Mouse (Mus musculus): ENCODE results near the gene A530016L24Rik. TPM values are rescaled to one million over a fixed set of nuclear protein-coding genes. Genes with fewer than 3 reads are reported as not detected.

The A530016L24Rik gene
- polyA plus RNA-seq, 1 experiment from 2014 or later: 4.8 TPM

DNA sequence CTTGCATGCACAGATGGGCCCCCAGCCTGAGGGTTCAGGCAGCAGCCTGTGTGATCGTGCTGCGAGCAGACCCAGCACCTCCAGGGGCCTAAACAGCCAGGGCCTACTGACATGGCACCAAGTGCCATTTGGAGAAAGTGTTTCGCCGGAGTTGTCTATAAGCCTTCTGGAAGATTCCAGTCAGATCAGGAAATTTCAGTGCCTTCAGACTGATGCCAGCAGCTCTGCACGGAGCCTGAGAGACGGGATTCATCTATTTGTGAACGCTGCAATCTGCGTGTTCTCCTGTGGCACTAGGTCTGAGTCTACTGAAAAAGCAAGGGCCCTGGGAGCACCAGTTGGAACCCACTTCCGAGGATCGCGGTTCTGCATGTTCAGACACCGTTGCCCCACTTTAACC lies 51.1 kb downstream of the A530016L24Rik start:
- ATAC-seq (replicated peaks; ENCODE audit: extremely low read depth, insufficient read depth, low FRiP score): no peak
- no peaks in the 10 kb centered on the region for H3K36me3 ChIP-seq (ENCODE audit: control insufficient read depth, insufficient read depth)
- WGBS: 91% methylated on average over 12 of the region's 12 CpGs

GRCm38 (mm10) chr12:112541483-112542091 lies 52.3 kb downstream of the A530016L24Rik start:
- no peak overlapping the region for H3K4me2 ChIP-seq (ENCODE audit: low read depth, low read length)
- ATAC-seq (replicated peaks; ENCODE audit: extremely low read depth, insufficient read depth, low FRiP score): no peak
- no peaks in the 10 kb centered on the region for H3K36me3 ChIP-seq (ENCODE audit: control insufficient read depth, insufficient read depth)
- H3K4me3 ChIP-seq (ENCODE audit: low read length): no peak overlapping the region
- H3K9me3 ChIP-seq (replicated peaks; ENCODE audit: control insufficient read depth, low read length): no peaks in the 10 kb centered on the region
- H3K27me3 ChIP-seq (ENCODE audit: control insufficient read depth, insufficient read depth, low read length): no peaks in the 10 kb centered on the region
- H3K9ac ChIP-seq (ENCODE audit: low read length): no peak overlapping the region
- 52% methylated on average over 8 of the region's 8 CpGs for WGBS
- no peak overlapping the region for H3K27ac ChIP-seq (ENCODE audit: low read length)
- H3K4me1 ChIP-seq (ENCODE audit: control insufficient read depth, insufficient read depth, low read length): peaks cover 4% of the 10 kb centered on the region; the same call in 1 of the 2 replicates

More for the DNA sequence above, 51.1 kb downstream of the A530016L24Rik start:
- Histone ChIP-seq H3K4me1 (ENCODE audit: control insufficient read depth, insufficient read depth, low read length) (peaks cover 4% of the 10 kb centered on the region; the same call in 1 of the 2 replicates), H3K27me3 (ENCODE audit: control insufficient read depth, insufficient read depth, low read length) (no peaks in the 10 kb centered on the region), H3K9me3 (replicated peaks; ENCODE audit: control insufficient read depth, low read length) (no peaks in the 10 kb centered on the region), H3K4me3 (ENCODE audit: low read length) (no peak overlapping the region), H3K27ac (ENCODE audit: low read length) (no peak overlapping the region), H3K4me2 (ENCODE audit: low read depth, low read length) (no peak overlapping the region), H3K9ac (ENCODE audit: low read length) (no peak overlapping the region)

GRCm38 (mm10) chr12:112542257-112542919 lies 53.1 kb downstream of the A530016L24Rik start:
- no peaks in the 10 kb centered on the region for H3K27me3 ChIP-seq (ENCODE audit: control insufficient read depth, insufficient read depth, low read length)
- H3K9me3 ChIP-seq (replicated peaks; ENCODE audit: control insufficient read depth, low read length): no peaks in the 10 kb centered on the region
- 72% methylated on average over 13 of the region's 13 CpGs for WGBS
- ATAC-seq (replicated peaks; ENCODE audit: extremely low read depth, insufficient read depth, low FRiP score): no peak
- no peak overlapping the region for H3K27ac ChIP-seq (ENCODE audit: low read length)
- H3K36me3 ChIP-seq (ENCODE audit: control insufficient read depth, insufficient read depth): no peaks in the 10 kb centered on the region
- H3K4me3 ChIP-seq (ENCODE audit: low read length): no peak overlapping the region
- H3K4me1 ChIP-seq (ENCODE audit: control insufficient read depth, insufficient read depth, low read length): peaks cover 4% of the 10 kb centered on the region; the same call in 1 of the 2 replicates
- H3K9ac ChIP-seq (ENCODE audit: low read length): no peak overlapping the region
- no peak overlapping the region for H3K4me2 ChIP-seq (ENCODE audit: low read depth, low read length)

GRCm38 (mm10) chr12:112542920-112543300 lies 53.7 kb downstream of the A530016L24Rik start:
- H3K9me3 ChIP-seq (replicated peaks; ENCODE audit: control insufficient read depth, low read length): no peaks in the 10 kb centered on the region
- no peaks in the 10 kb centered on the region for H3K27me3 ChIP-seq (ENCODE audit: control insufficient read depth, insufficient read depth, low read length)
- ATAC-seq (replicated peaks; ENCODE audit: extremely low read depth, insufficient read depth, low FRiP score): peak; percentile 57
- no peak overlapping the region for H3K9ac ChIP-seq (ENCODE audit: low read length)
- no peak overlapping the region for H3K4me2 ChIP-seq (ENCODE audit: low read depth, low read length)
- WGBS: 4% methylated on average over 11 of the region's 11 CpGs
- H3K27ac ChIP-seq (ENCODE audit: low read length): no peak overlapping the region
- no peak overlapping the region for H3K4me3 ChIP-seq (ENCODE audit: low read length)
- peaks cover 4% of the 10 kb centered on the region; the same call in 1 of the 2 replicates for H3K4me1 ChIP-seq (ENCODE audit: control insufficient read depth, insufficient read depth, low read length)
- H3K36me3 ChIP-seq (ENCODE audit: control insufficient read depth, insufficient read depth): no peaks in the 10 kb centered on the region

GRCm38 (mm10) chr12:112543941-112544340 lies 54.7 kb downstream of the A530016L24Rik start:
- H3K27me3 ChIP-seq (ENCODE audit: control insufficient read depth, insufficient read depth, low read length): no peaks in the 10 kb centered on the region
- H3K9me3 ChIP-seq (replicated peaks; ENCODE audit: control insufficient read depth, low read length): no peaks in the 10 kb centered on the region
- ATAC-seq (replicated peaks; ENCODE audit: extremely low read depth, insufficient read depth, low FRiP score): no peak
- peaks cover 4% of the 10 kb centered on the region; the same call in 1 of the 2 replicates for H3K4me1 ChIP-seq (ENCODE audit: control insufficient read depth, insufficient read depth, low read length)
- H3K4me3 ChIP-seq (ENCODE audit: low read length): no peak overlapping the region
- no peak overlapping the region for H3K4me2 ChIP-seq (ENCODE audit: low read depth, low read length)
- no peaks in the 10 kb centered on the region for H3K36me3 ChIP-seq (ENCODE audit: control insufficient read depth, insufficient read depth)
- no peak overlapping the region for H3K9ac ChIP-seq (ENCODE audit: low read length)
- no peak overlapping the region for H3K27ac ChIP-seq (ENCODE audit: low read length)
- 68% methylated on average over 9 of the region's 9 CpGs for WGBS

DNA sequence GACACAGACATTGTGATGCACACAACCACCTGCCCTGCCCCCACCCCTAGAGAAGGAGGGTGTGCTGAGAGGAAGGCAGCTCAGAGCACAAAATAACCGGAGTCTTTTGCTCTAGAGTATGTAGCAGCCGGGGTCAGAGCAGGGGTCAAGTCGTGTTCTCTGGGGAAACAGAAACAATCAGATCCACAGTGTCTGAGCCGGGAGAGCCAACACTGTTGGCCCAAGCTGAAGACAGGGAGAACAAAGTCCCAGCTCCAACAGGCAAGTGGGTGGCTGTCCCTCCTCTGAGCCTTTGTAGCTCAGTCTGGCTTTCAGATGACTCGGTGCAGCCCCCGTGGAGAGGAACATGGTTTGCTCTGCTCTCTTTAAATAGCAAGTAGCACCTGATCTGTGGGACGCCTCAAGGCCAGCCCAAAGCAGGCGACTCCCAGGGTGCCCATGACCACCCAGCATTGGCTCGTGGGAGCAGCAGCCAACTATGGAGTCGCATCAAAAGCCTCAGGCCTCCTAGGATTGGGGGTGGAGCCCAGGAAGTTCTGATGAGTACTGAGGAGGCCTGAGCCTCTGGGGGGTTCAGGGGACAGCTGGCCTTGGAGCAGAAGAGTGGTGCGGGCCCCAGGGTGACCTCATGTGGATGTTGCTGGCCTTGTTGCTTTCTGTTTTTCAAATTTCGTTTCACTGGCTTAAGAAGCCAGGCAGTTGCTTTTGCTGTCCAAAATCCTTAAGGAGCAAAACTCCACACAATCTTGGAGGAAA lies 55.9 kb downstream of the A530016L24Rik start:
- Histone ChIP-seq H3K27ac (ENCODE audit: low read length) (no peak overlapping the region), H3K9me3 (replicated peaks; ENCODE audit: control insufficient read depth, low read length) (no peaks in the 10 kb centered on the region), H3K27me3 (ENCODE audit: control insufficient read depth, insufficient read depth, low read length) (no peaks in the 10 kb centered on the region), H3K9ac (ENCODE audit: low read length) (no peak overlapping the region), H3K4me2 (ENCODE audit: low read depth, low read length) (no peak overlapping the region), H3K4me3 (ENCODE audit: low read length) (no peak overlapping the region), H3K4me1 (ENCODE audit: control insufficient read depth, insufficient read depth, low read length) (peaks cover 4% of the 10 kb centered on the region; the same call in 1 of the 2 replicates), H3K36me3 (ENCODE audit: control insufficient read depth, insufficient read depth) (no peaks in the 10 kb centered on the region)
- WGBS: 32% methylated on average over 12 of the region's 12 CpGs
- ATAC-seq (replicated peaks; ENCODE audit: extremely low read depth, insufficient read depth, low FRiP score): no peak

GRCm38 (mm10) chr12:112546110-112546509 lies 56.9 kb downstream of the A530016L24Rik start:
- Histone ChIP-seq H3K27ac (ENCODE audit: low read length) (no peak overlapping the region), H3K27me3 (ENCODE audit: control insufficient read depth, insufficient read depth, low read length) (no peaks in the 10 kb centered on the region), H3K4me3 (ENCODE audit: low read length) (no peak overlapping the region), H3K36me3 (ENCODE audit: control insufficient read depth, insufficient read depth) (no peaks in the 10 kb centered on the region), H3K4me2 (ENCODE audit: low read depth, low read length) (no peak overlapping the region), H3K4me1 (ENCODE audit: control insufficient read depth, insufficient read depth, low read length) (peaks cover 4% of the 10 kb centered on the region; the same call in 1 of the 2 replicates), H3K9me3 (replicated peaks; ENCODE audit: control insufficient read depth, low read length) (no peaks in the 10 kb centered on the region), H3K9ac (ENCODE audit: low read length) (no peak overlapping the region)
- 92% methylated on average over 8 of the region's 8 CpGs for WGBS
- ATAC-seq (replicated peaks; ENCODE audit: extremely low read depth, insufficient read depth, low FRiP score): no peak

DNA sequence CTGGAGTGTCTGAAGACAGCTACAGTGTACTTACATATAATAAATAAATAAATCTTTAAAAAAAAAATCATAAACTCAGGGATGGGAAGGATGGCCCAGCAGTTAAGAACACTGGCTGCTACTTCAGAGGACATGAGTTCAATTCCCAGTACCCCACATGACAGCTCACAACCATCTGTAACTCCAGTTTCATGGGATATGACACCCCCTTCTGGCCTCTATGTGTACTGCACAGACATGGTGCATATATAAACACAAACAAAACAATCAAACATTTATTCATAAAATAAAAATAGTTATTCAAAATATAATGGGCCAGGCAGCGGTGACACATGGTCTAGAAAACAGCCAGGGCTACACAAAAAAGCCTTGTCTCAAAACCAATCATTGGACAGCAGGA lies 60.0 kb downstream of the A530016L24Rik start:
- Histone ChIP-seq H3K36me3 (ENCODE audit: control insufficient read depth, insufficient read depth) (no peaks in the 10 kb centered on the region), H3K9me3 (replicated peaks; ENCODE audit: control insufficient read depth, low read length) (no peaks in the 10 kb centered on the region), H3K9ac (ENCODE audit: low read length) (no peak overlapping the region), H3K27ac (ENCODE audit: low read length) (no peak overlapping the region), H3K27me3 (ENCODE audit: control insufficient read depth, insufficient read depth, low read length) (no peaks in the 10 kb centered on the region), H3K4me2 (ENCODE audit: low read depth, low read length) (no peak overlapping the region), H3K4me3 (ENCODE audit: low read length) (no peak overlapping the region), H3K4me1 (ENCODE audit: control insufficient read depth, insufficient read depth, low read length) (no peaks in the 10 kb centered on the region; the same call in 1 of the 2 replicates)
- ATAC-seq (replicated peaks; ENCODE audit: extremely low read depth, insufficient read depth, low FRiP score): no peak
- WGBS: 88% methylated on average over 1 of the region's 1 CpGs

Measured in heart, embryonic 16.5 days (tissue).